Mouse (Mus musculus): ENCODE data around the gene Ezr. TPM values are rescaled to one million over a fixed set of nuclear protein-coding genes. Genes with fewer than 3 reads are reported as not detected.
"Not testable (repeated sequence)": the region's sequence is repeated elsewhere in the genome, so short reads cannot be mapped to it uniquely, and the experiment has no call there.

The Ezr gene
- polyA plus RNA-seq, 1 experiment: 44.5 TPM

DNA sequence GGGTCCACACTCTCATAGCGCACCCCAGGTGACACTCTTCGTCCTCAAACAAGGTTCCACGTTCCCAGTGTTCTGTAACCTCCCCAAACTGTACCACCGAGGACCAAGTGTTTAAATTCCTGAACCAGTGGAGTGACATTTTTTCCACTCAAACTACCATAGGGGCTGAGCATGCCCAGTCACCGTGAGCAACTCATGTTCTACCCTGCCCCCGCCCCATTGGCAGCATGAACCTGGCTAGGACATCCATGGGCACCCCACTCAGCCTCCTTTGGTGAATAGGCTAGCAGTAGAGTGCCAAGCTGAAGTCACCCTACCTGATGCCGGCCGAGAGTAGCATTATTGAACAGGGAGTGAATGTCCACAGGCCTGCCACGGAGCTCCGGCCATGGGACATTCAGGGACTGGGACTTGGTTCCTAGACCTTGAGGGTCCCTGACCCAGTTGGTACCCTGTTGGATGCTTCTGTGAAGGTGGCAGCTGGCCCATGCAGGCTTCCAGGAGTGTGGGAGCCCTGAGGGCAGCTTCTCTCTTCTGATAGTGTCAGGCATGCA, 49.2 kb downstream of the Ezr start:
- no peak for TF ChIP-seq CTCF (IDR thresholded peaks at IDR 0.05; ENCODE audit: borderline replicate concordance, extremely low read depth, insufficient read depth, insufficient read length)
- no peak for TF ChIP-seq POLR2A (IDR thresholded peaks at IDR 0.05; ENCODE audit: borderline replicate concordance, extremely low read depth, insufficient read depth, insufficient read length, poor library complexity, severe bottlenecking)
- DNase-seq (ENCODE audit: low read depth): no peak

DNA sequence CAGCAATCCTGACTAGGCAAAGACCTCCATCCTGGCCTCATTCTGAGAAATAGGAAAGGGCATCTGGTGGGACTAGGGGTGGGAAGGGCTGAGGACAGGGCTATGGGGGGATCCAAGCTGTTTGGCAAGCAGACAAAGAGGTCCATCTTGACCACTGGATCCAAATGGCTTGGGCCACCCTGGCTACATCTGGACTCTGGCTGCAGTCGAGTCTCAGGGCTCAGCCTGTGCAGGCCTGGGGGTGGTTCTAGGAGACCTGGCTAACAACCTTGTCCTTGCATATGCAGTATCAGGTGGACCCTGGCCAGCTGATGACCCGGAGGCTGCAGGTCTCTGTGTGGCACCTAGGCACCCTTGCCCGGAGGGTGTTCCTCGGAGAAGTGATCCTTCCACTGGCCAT, 49.9 kb downstream of the Ezr start:
- no peak for DNase-seq (ENCODE audit: low read depth)
- TF ChIP-seq POLR2A (IDR thresholded peaks at IDR 0.05; ENCODE audit: borderline replicate concordance, extremely low read depth, insufficient read depth, insufficient read length, poor library complexity, severe bottlenecking): no peak
- TF ChIP-seq CTCF (IDR thresholded peaks at IDR 0.05; ENCODE audit: borderline replicate concordance, extremely low read depth, insufficient read depth, insufficient read length): no peak

DNA sequence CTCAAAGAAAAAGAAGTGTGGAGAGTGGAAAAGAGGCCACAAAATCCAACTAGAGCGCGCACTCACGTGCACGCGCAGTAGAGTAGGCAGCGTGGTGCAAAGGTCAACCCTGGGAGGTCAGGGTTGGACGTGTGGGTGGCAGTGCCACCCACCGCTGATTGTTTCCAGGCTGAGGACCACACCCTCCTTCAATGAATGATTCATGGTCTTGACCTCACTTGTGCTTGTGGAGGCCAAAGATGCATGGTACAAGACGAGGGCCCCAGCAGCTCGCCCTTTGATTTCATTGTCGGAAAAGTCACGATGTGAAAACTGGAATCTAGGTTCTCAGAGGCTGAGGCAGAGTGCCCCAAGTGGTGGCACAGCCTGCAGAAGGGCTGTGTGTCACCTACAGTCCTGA, 51.0 kb downstream of the Ezr start:
- no peak for DNase-seq (ENCODE audit: low read depth)

DNA sequence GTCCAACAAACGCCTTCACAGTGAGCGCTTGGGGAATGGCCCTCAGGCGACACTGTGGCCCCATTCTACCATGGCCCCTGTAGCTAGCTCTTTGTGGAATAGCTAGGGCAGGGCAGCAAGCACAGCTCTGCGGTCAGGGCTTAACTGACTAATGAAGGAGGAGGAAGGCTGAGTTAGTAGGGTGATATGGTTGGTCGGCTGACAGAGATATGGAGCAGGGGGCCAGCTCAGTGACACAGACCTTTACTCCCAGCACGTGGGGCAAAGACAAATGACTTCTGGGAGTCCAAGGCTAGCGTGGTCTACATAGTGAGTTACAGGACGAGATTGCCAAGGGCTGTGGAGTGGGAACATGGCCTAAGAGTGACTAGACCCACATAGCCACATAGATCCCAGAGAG, 51.5 kb downstream of the Ezr start:
- no peak for DNase-seq (ENCODE audit: low read depth)
- no peak for TF ChIP-seq CTCF (IDR thresholded peaks at IDR 0.05; ENCODE audit: borderline replicate concordance, extremely low read depth, insufficient read depth, insufficient read length)
- no peak for TF ChIP-seq POLR2A (IDR thresholded peaks at IDR 0.05; ENCODE audit: borderline replicate concordance, extremely low read depth, insufficient read depth, insufficient read length, poor library complexity, severe bottlenecking)

More for the DNA sequence above, 51.0 kb downstream of the Ezr start:
- TF ChIP-seq POLR2A (IDR thresholded peaks at IDR 0.05; ENCODE audit: borderline replicate concordance, extremely low read depth, insufficient read depth, insufficient read length, poor library complexity, severe bottlenecking) (no peak), CTCF (IDR thresholded peaks at IDR 0.05; ENCODE audit: borderline replicate concordance, extremely low read depth, insufficient read depth, insufficient read length) (no peak)

DNA sequence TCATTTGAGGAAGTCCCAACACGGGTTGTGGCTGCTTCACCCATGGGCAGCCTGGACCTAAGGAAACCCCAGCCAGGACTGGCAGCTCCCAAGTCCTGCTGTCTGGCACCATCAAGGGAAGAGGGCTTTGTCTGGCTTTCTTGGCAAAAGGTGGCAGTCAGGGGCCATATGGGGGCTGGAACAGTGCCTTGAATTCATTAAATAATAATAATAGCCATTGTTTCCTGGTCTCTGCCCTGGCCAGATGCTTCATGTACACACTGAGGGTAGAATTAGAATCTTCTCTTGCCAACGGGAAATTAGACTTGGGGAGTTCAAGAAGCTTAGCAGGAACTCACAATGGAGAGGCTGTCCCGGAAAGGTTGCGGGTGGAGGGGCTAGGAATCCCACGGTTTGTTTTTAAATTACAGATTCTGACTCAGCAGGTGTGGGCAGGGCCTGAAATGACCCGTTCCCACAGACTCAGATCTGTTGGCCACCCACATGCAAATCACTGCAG, 53.3 kb downstream of the Ezr start:
- peak; percentile 94 for DNase-seq (ENCODE audit: low read depth)
- TF ChIP-seq POLR2A (IDR thresholded peaks at IDR 0.05; ENCODE audit: borderline replicate concordance, extremely low read depth, insufficient read depth, insufficient read length, poor library complexity, severe bottlenecking): no peak

DNA sequence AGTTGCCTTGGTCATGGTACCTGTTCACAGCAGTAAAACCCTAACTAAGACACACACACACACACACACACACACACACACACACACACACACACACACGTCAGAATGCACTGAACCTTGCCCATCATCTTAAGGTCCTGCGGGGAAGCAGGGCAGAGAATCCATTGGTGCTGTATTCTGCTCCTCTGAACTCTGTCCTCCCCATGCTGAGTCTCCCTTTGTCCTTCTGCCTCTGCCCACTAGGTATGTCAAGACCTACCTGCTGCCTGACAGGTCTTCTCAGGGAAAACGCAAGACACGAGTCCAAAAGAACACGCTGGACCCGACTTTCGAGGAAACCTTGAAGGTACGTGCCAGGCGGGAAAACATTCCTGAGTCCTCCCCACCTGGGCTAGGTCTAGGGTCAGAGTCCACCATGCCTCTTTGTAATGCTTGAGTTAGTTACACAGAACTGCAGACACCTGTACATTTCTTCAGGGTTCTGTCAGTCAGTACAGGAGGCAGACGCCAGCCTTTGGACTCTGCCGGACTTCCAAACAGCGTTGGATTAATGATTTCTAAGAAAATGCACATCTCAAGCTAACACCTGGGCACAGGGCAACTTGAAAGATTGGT, 54.5 kb downstream of the Ezr start:
- DNase-seq (ENCODE audit: low read depth): no peak
- TF ChIP-seq CTCF (IDR thresholded peaks at IDR 0.05; ENCODE audit: borderline replicate concordance, extremely low read depth, insufficient read depth, insufficient read length): no peak
- no peak for TF ChIP-seq POLR2A (IDR thresholded peaks at IDR 0.05; ENCODE audit: borderline replicate concordance, extremely low read depth, insufficient read depth, insufficient read length, poor library complexity, severe bottlenecking)

DNA sequence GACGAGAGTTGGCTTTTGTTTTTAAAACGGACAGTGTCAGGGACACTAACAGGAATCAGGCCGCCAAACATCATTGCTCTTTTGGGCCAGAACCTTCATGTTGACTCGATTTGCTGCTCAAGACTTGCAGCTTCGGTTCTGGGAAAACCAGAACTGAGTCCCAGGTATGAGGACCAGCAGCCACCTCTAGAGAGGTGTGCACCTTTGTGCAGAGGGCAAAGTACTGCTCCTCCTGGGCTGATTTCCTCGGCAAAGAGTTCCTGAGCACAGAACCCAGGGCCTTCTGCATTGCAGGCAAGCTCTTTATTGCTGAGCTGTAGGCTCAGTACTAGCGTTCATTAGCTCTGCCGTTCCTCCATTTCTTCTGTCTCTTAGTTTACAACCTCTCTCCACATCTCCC, 68.6 kb downstream of the Ezr start:
- DNase-seq (ENCODE audit: low read depth): not testable (repeated sequence)

DNA sequence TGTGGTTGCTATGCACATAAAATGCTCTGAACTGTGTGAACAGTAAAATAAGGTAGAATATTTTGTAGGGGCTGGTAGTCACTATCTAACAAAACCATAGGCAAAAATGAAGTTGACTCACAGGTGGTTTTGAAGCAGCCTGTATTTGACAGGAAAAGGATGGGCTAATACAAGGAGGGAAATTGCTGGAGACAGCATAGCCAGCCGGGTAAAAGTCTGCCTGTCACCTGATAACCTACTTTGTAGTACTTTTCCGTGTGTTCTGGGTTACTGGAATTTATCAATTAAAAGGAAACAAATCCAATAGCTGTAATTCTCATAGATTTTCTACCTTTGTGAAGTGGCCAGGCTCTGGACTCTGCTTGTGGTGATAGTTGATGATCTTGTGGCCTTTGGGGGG, 69.1 kb downstream of the Ezr start:
- DNase-seq (ENCODE audit: low read depth): not testable (repeated sequence)

DNA sequence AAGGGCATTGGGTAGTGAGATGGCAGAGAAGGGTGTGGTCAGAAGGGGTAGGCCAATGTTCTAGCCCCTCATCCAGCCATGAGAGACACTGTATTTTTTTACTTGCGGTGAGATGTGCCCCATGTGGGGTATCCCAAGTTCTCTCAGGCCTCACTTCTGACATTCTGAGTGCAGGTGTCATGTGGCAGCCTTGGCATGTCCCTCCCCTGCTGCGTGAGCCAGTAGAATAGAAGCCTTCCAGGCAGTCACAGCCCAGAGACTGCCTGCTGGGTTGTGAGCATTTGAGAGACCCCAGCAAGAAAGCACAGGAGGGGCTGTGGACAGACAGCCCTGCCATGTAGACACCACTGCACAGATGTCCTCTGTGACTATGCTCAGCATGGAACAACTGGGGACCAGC, 74.4 kb downstream of the Ezr start:
- not testable (repeated sequence) for DNase-seq (ENCODE audit: low read depth)

DNA sequence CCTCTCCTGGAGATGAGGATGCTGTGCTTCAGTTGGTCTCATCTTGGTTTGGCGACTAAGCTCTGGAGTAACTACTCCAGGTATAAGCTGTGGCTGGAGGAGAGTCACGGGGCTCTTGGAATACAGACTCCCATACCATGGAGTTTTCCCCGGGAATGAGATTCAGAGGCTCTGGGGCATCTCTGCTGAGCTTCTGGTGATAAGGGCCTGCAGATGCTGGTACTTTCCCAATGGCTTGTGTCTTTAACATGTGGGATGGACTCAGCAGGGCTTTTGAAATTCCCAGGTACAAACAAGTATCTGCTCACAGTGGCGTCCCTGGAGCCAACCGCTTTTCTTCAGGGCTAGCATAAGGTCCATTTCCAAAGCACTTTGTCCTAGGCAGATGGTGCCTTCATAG, 75.2 kb downstream of the Ezr start:
- not testable (repeated sequence) for DNase-seq (ENCODE audit: low read depth)

DNA sequence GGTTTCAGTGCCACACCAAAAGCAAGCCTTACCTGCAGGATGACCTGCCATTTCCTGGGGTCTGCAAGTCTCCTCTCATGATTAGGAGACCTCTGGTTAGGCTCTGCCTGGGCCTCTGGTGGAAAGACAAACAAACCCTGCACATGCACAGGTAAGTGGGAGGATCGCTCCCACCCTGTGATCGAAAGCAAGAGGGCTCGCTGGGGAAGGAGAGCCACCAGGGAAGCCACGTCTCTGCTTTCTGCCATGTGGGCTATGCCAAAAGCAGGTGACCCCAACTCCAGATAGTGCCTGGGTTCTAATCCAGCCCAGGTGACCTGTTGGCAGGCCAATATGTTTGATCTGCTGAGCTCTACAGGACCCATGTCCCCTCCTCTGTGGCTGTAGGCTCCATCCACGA, 76.1 kb downstream of the Ezr start:
- DNase-seq (ENCODE audit: low read depth): not testable (repeated sequence)

DNA sequence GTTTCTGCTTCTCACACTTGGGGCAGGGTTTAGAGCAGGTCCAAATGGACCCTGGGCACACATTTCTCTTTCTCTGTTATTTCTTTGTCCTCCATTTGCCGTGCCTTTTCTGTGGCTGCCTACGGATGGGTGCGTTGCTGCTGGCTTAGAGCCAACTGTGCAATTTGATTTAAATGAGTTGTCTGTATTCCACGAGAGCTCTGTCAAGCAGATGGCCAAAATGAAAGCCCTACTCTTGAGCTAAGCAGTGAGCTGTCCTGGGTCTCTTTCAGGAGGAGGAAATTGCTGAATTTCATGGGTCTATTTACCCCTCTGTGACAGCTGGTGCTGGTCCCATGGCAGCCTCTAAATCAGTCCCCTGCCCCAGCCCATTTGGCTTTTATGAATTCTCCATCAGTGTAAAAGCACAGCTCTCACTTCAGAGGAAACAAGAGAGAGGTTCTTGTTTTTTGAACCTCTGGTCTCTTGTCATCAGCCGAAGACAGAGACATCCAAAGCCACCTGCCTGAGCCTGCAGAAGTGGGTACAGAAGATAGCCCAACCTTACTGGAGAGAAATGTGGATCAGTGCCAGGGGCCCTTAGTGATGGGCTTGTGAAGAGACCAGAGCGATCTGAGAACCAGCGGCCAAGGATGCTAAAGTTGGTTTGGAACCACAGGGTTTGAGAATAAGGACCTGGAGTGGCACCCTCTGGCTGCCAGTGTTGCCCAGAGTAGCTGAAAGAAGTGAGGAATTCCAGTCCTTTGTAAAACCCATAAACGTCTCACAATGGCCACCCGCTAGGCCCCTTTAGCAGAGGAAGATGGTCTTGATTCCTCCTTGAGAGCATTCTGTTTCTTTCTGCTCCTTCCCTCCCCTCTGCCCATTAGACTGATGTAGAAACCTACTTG, 79.0 kb downstream of the Ezr start:
- peak; percentile 84 for DNase-seq (ENCODE audit: low read depth)

DNA sequence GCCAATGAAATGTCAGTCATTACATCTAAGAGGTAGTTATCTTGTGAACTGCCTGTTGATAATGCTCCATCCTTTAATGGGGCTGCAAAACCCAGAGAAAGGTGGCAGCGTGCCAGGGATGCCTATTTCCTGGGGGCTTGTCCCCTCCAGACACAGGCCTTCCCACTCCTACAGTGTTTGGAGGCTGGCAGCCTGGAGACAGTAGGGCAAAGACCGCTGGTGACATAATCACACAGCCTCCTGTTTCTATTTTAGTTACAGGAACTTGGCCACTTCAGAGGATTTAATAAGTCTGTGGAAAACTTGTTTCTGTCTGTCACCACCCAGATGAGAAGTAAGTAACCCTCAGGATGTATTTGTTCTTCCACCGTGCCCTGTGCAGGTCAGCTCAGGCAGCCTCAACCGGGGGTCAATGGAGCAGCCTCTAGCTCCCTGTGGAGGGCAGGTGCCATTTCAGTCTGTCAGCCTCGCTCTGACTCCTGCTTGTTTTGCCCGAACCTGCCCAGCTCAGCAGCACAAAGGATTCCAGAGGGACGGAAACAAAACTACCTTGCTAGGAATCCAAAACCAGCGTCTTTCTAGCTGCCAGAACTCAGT, 79.9 kb downstream of the Ezr start:
- not testable (repeated sequence) for DNase-seq (ENCODE audit: low read depth)

DNA sequence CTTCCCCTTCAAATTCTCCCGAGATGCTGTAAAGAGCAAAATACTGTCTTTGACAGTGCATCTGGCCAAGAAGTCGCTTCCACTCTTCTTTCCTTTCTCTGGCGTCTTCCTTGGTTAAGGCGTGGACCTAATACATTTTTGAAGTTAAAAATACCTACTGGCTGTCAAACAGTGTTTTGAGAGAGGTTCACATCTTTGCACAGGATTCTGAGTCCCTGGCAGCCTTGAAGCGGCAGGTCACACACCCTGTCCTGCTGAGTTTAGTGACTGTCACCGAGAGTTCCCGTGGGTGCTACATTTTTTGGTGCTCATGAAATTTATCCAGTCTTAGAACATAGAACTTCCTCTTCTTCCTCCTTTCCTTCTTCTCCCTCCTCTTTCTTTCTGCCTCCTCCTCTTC, 82.5 kb downstream of the Ezr start:
- DNase-seq (ENCODE audit: low read depth): not testable (repeated sequence)

DNA sequence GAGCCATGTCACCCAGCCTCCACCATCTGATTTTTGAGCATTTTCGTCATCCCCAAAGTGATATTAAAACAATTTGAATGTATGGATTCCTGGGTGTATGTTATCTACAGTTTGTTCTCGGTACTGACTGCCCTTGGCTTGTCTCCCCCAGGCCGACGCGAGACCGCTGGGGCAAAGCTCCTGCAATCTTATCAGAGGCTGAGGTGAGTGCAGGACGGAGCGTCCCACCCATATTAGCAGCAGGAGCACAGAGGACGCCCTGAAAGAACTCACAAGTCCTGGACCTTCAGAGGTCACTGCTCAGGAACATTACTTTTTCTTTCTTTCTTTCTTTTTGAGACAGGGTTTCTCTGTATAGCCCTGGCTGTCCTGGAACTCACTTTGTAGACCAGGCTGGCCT, 83.1 kb downstream of the Ezr start:
- not testable (repeated sequence) for DNase-seq (ENCODE audit: low read depth)

All from brain, embryonic 14.5 days (tissue).